Mouse (Mus musculus): ENCODE measurements around the gene Slc36a1.

Slc36a1 gene

GRCm38 (mm10) chr11:55204159-55204596, at the start of gene Slc36a1:
Gene Slc36a1, plus strand, starts transcription at chr11:55204350.
- peak; percentile 94 to 98 for DNase-seq (ENCODE audit: inconsistent age in 2 of 2, low spot score in 1 of 2)

GRCm38 (mm10) chr11:55154398-55155069, 49.6 kb upstream of the Slc36a1 start:
- DNase-seq (ENCODE audit: inconsistent age in 2 of 2, low spot score in 1 of 2) = peak in 1 of 2 experiments; percentile 37

- DNase-seq (ENCODE audit: inconsistent age in 2 of 2, low spot score in 1 of 2) = peak in 1 of 2 experiments; percentile 36
These were observed 49.1 kb upstream of the Slc36a1 start for GRCm38 (mm10) chr11:55155070-55155421.

GRCm38 (mm10) chr11:55158785-55159359, 45.3 kb upstream of the Slc36a1 start:
- DNase-seq (ENCODE audit: inconsistent age in 2 of 2, low spot score in 1 of 2) = peak; percentile 82 to 96

DNA sequence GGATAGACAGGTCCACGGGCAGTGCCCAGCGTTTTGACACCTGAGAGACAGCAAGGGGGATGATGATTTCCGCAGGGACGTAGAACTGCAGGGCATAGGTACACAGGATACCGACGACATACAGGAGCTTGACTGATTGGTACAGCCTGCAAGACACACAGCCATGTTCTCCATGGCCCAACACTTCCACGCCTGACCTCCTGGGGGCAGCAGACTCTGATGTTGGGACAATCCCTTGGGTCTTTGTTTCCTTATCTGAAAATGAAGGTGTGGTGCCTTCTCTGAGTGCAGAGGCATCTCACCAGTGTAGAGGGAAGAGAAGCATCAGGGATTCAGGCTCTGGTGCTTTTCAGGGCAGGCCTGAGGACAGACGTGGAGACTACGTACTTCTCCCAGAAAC, 41.5 kb upstream of the Slc36a1 start:
- DNase-seq (ENCODE audit: inconsistent age in 2 of 2, low spot score in 1 of 2) = peak; percentile 50 to 83

- peak; percentile 37 to 84 for DNase-seq (ENCODE audit: inconsistent age in 2 of 2, low spot score in 1 of 2)
These were observed 39.4 kb upstream of the Slc36a1 start for GRCm38 (mm10) chr11:55164723-55165122.

DNA sequence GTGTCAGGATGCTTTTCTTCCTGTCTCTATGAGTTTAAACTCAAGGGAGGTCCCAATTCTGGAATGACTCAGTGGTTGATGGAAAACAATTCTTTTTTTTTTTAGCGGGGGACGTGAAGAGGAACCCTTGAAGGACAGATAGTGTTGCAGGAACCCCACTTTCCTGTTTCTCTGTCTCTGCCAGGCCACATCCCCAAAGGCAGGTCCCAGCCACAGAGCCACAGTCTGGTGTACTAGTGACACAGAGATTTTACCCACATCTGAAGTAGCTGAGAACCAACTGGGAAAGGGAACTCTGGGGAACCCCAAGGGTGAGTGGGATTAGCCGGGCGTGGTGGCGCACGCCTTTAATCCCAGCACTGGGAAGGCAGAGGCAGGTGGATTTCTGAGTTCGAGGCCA, 38.4 kb upstream of the Slc36a1 start:
- no peak for DNase-seq (ENCODE audit: inconsistent age in 2 of 2, low spot score in 1 of 2)

GRCm38 (mm10) chr11:55168504-55168903, 35.6 kb upstream of the Slc36a1 start:
- DNase-seq (ENCODE audit: inconsistent age in 2 of 2, low spot score in 1 of 2) = no peak

GRCm38 (mm10) chr11:55168914-55169313, 35.2 kb upstream of the Slc36a1 start:
- no peak for DNase-seq (ENCODE audit: inconsistent age in 2 of 2, low spot score in 1 of 2)

DNA sequence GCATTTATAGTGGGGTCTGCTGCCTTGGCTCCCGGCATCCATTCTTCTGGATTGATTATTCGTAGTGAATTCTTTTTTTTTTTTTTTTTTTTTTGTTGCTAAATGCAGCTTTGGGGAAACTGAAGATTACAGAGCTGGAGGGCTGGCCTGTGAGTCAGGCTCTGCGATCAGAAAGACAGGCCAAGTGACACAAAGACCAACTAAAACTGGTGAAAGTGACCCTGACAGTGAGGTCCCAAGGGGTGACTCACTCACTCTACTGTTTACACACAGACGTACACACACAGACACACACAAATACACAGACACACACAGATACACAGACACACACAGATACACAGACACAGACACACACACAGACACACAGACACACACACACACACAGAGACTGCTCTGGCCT, 33.6 kb upstream of the Slc36a1 start:
- peak in 1 of 2 experiments; percentile 59 for DNase-seq (ENCODE audit: inconsistent age in 2 of 2, low spot score in 1 of 2)

DNA sequence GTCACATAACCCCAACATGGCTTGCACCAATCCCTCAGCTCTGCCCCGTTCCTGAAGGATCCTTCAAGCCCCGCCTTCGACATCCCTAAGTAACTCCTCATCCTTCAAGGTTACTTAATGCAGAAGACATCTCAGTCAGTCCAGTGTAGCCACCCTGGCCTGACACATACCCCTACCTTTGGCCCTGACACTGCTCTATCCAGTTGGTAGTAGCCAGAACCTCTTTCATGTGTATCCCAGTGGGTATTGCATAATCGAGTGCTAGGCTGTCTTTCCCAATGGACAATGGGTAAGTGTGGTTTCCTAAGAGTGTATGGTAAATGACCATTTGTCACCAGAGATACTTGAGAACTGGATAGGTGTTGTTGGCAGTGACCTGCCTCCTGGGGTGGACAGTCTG, 25.3 kb upstream of the Slc36a1 start:
- DNase-seq (ENCODE audit: inconsistent age in 2 of 2, low spot score in 1 of 2) = peak in 1 of 2 experiments; percentile 55

GRCm38 (mm10) chr11:55179856-55180255, 24.3 kb upstream of the Slc36a1 start:
- DNase-seq (ENCODE audit: inconsistent age in 2 of 2, low spot score in 1 of 2) = no peak

DNA sequence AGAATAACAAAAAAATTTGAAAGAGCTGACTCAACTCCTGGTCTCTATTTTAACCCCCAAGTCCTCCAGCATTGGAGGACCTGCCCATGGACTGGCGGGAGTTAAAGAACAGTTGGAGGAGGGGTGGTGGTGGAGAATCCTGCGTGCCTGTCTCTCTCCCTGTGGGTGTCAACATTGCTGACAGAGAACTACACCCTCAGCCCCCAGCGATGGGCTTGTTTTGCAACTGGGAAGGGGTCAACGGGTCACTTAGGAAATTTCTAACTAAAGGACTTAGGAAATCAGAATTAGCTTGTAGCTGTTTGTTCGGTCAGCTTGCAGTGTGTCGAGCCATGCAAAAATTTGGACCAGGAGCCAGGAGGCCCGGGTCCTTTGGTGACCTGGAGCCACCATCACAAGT, 21.0 kb upstream of the Slc36a1 start:
- peak in 1 of 2 experiments; percentile 47 for DNase-seq (ENCODE audit: inconsistent age in 2 of 2, low spot score in 1 of 2)

DNA sequence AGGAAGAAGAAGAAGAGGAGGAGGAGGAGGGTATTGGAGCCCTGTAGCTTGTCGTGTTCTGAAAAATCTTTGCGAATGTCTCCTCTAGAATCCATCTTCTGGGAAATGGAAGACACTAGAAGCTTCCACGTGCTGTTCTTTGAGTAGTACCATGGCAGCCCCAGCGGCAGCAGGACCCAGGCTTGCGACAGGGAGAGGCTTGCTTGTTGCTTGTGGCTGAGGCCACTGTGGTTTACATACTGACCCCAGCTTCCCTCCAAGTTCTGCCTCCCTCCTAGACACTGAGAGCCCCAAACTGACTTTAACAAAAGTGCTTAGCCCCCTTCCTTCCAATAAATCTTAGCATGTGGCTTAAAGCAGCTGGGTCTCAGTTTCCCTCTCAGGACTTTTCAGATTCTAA, 19.9 kb upstream of the Slc36a1 start:
- DNase-seq (ENCODE audit: inconsistent age in 2 of 2, low spot score in 1 of 2) = no peak

DNA sequence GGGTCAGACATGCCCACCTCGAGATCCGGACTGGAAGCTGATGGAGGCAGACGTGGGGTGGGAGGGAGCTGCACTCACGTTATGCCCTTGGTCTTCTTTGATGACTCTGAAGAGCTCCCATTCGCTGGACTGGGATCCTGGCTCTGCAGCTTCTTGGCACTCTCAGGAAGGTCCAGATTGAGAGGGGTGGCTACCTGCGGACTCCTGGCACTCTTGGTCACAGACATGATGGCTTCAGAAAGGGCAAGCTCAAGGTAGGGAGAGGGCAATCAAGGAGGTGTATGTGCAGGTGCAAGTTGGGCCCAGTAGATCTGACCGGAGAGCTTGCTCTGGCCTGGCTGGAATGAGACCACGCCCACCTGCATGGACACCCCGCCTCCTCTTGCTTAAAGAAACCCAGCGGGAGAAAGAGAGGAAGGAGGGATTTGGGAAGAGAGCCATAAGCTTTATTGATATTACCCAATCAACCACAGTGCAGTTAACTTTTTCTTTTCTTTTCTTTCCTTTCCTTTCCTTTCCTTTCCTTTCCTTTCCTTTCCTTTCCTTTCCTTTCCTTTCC, 19.3 kb upstream of the Slc36a1 start, which contains the start of gene Slc36a2:
Gene Slc36a2, minus strand, starts transcription at position 345 of the 559 bp plus-strand sequence.
- DNase-seq (ENCODE audit: inconsistent age in 2 of 2, low spot score in 1 of 2) = peak in 1 of 2 experiments; percentile 60

DNA sequence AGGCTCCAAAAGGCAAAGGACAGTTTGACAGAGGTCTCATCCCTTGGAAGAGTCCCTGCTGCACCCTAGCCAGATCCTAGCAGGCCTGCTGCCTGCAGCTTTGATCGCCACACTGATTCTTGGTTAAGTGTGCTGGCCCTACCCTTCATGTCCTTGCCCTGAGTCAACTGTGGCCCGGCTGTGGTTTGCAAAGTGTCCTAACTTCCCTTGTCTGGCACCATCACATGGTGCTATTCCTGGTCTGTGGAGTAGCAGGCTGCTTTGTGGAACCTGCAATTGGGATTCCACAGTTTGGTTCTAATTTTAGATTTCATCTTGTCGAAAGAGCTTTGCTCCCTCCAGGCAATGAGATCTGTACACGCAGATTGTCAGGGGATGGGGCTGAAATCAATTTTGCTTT, 16.9 kb upstream of the Slc36a1 start:
- peak in 1 of 2 experiments; percentile 36 for DNase-seq (ENCODE audit: inconsistent age in 2 of 2, low spot score in 1 of 2)

DNA sequence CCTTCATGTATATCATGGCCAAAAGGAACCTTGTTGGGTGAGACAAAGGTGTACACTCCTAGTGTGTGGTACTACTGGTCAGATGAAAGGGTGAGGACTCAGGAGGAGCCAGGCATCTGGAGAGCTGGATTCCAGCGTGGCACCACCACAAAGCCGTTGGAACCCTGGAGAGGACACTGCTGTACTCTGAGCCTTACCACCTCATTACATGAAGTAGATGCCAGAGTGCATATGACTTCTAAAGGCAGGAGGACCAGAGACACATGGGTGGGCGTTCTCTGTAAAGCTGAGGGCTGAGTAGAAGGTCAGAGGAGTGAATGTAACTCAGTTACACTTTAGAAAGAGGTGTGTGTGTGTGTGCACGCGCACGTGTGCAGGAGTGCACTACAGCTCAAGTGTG, 16.4 kb upstream of the Slc36a1 start:
- DNase-seq (ENCODE audit: inconsistent age in 2 of 2, low spot score in 1 of 2) = no peak

- DNase-seq (ENCODE audit: inconsistent age in 2 of 2, low spot score in 1 of 2) = no peak
These were observed 13.9 kb upstream of the Slc36a1 start for GRCm38 (mm10) chr11:55190216-55190615.

GRCm38 (mm10) chr11:55197086-55197485, 7.1 kb upstream of the Slc36a1 start:
- DNase-seq (ENCODE audit: inconsistent age in 2 of 2, low spot score in 1 of 2) = peak in 1 of 2 experiments; percentile 28

DNA sequence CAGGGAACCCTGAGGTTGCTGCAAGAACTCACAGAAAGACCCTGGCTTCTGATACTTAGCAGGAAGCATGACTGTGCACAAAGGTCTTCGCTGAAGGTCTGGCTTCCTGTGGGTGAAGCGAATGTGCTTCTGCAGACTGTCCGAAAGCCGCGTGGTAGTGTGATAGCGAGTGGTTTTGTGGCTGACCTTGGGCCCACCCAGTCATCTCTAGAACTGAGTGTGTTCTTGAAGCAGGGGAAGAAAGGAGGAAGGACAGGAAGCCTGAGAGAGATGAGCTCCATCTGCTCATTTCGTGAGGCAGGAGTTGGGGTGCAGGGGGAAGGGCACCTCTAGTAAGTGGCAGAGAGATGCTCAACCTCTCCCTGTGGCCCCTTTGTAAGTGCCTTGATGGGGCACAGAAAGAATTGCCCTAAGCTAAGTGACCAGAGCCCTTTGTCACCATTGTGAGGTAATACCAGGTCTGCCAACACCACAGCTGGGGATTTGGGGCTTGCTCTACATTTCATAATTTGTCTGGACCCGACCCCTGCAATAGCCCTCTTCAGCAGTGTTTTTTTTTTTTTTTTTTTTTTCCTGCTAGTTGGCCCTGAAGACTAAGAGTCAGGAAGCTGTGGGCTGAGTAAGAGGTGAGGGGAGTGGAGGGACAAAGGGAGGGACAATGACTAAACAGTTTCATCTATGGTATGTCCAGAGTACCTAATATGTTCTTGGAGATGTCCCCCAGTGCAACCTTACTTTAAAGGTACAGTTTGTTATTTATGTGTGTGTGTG, 6.2 kb upstream of the Slc36a1 start:
- no peak for DNase-seq (ENCODE audit: inconsistent age in 2 of 2, low spot score in 1 of 2)

- DNase-seq (ENCODE audit: inconsistent age in 2 of 2, low spot score in 1 of 2) = peak; percentile 37 to 80
These were observed 452 bp downstream of the Slc36a1 start for GRCm38 (mm10) chr11:55204602-55205001.

All from adrenal gland, adult (tissue).